Mouse (Mus musculus): ENCODE measurements at regions not wholly inside any gene's neighbourhood (a gene's known extent, or its start where the extent isn't known, plus 50 kb on each side); places are given as distances from the start of the nearest gene placed in this dataset.

GRCm38 (mm10) chr6:35458250-35458649 lies 81.4 kb downstream of the Mtpn start:
- no peak for DNase-seq

GRCm38 (mm10) chr6:35445007-35445406 lies 94.7 kb downstream of the Mtpn start:
- no peak for DNase-seq

GRCm38 (mm10) chr6:35426301-35426700 lies 100.4 kb upstream of the Fam180a start:
- DNase-seq: peak; percentile 6

- no peak for DNase-seq
These were observed 98.6 kb upstream of the Fam180a start for GRCm38 (mm10) chr6:35424521-35424920.

GRCm38 (mm10) chr6:35420924-35421323 lies 95.0 kb upstream of the Fam180a start:
- DNase-seq: no peak

- no peak for DNase-seq
These were observed 79.1 kb upstream of the Fam180a start for GRCm38 (mm10) chr6:35405044-35405443.

GRCm38 (mm10) chr6:35403341-35403910 lies 77.5 kb upstream of the Fam180a start:
- DNase-seq: no peak

- no peak for DNase-seq
These were observed 69.8 kb upstream of the Fam180a start for GRCm38 (mm10) chr6:35395726-35396125.

- DNase-seq: no peak
These were observed 62.9 kb upstream of the Fam180a start for GRCm38 (mm10) chr6:35388827-35389226.

- DNase-seq: no peak
These were observed 55.6 kb upstream of the Fam180a start for GRCm38 (mm10) chr6:35381536-35381935.

GRCm38 (mm10) chr6:35380721-35381466 lies 55.0 kb upstream of the Fam180a start:
- DNase-seq: peak; percentile 34

- peak; percentile 90 for DNase-seq
These were observed 53.9 kb upstream of the Fam180a start for GRCm38 (mm10) chr6:35379890-35380289.

- no peak for DNase-seq
These were observed 52.9 kb upstream of the Fam180a start for GRCm38 (mm10) chr6:35378851-35379250.

- no peak for DNase-seq
These were observed 51.6 kb upstream of the Fam180a start for GRCm38 (mm10) chr6:35377535-35377934.

- DNase-seq: no peak
These were observed 50.6 kb upstream of the Fam180a start for GRCm38 (mm10) chr6:35376526-35376925.

All from adrenal gland, postnatal 14 days (tissue).